Mouse (Mus musculus) midbrain, embryonic 16.5 days (tissue): ENCODE data around the gene Olfr922. TPM values are rescaled to one million over a fixed set of nuclear protein-coding genes. Genes with fewer than 3 reads are reported as not detected.

Experiments used
- polyA plus RNA-seq: library from polyadenylated mRNA; unstranded; fragments of >200 nt; fragmentation: Nextera tagmentation; extraction: Ambion mirVana; gene quantifications from 2 replicates; pipeline ENCODE4 v1.2.1, GENCODE M21; 2015

Gene Olfr922
- polyA plus RNA-seq, 1 experiment from 2014 or later: not detected

Other genes starting within 250 kb of the Olfr922 start
- not detected in 2 replicates for gene Olfr912, start 234.4 kb upstream of the Olfr922 start, polyA plus RNA-seq
- not detected in 2 replicates for gene Olfr913, start 221.9 kb upstream of the Olfr922 start, polyA plus RNA-seq
- not detected in 2 replicates for gene Olfr914, start 209.5 kb upstream of the Olfr922 start, polyA plus RNA-seq
- not detected in 2 replicates for gene Olfr916, start 154.7 kb upstream of the Olfr922 start, polyA plus RNA-seq
- gene Olfr917, start 148.8 kb upstream of the Olfr922 start, polyA plus RNA-seq: not detected in 2 replicates
- not detected in 2 replicates for gene Olfr918, start 140.0 kb upstream of the Olfr922 start, polyA plus RNA-seq
- not detected in 2 replicates for gene Olfr919, start 110.9 kb upstream of the Olfr922 start, polyA plus RNA-seq
- gene Vwa5a, start 96.3 kb upstream of the Olfr922 start, polyA plus RNA-seq: 6.0 and 6.2 TPM in 2 replicates
- not detected in 2 replicates for gene Olfr920, start 62.3 kb upstream of the Olfr922 start, polyA plus RNA-seq
- not detected in 2 replicates for gene Olfr921, start 41.5 kb upstream of the Olfr922 start, polyA plus RNA-seq
- not detected in 2 replicates for gene Olfr923, start 11.9 kb downstream of the Olfr922 start, polyA plus RNA-seq
- not detected in 2 replicates for gene Olfr924, start 29.8 kb downstream of the Olfr922 start, polyA plus RNA-seq
- gene Olfr26, start 40.4 kb downstream of the Olfr922 start, polyA plus RNA-seq: not detected in 2 replicates
- not detected in 2 replicates for gene Olfr926, start 62.5 kb downstream of the Olfr922 start, polyA plus RNA-seq
- not detected in 2 replicates for gene Olfr930, start 115.2 kb downstream of the Olfr922 start, polyA plus RNA-seq
- not detected in 2 replicates for gene Olfr933, start 157.7 kb downstream of the Olfr922 start, polyA plus RNA-seq
- not detected in 2 replicates for gene Olfr934, start 173.7 kb downstream of the Olfr922 start, polyA plus RNA-seq
- gene Olfr935, start 185.1 kb downstream of the Olfr922 start, polyA plus RNA-seq: not detected in 2 replicates
- not detected in 2 replicates for gene Olfr146, start 208.8 kb downstream of the Olfr922 start, polyA plus RNA-seq